Mouse (Mus musculus) megakaryocyte progenitor cell, adult 5-6 weeks (primary cell): Measurements from ENCODE around the gene Mosmo. TPM values are rescaled to one million over a fixed set of nuclear protein-coding genes. Genes with fewer than 3 reads are reported as not detected.
A peak's percentile ranks its signal among the peaks of the same experiment; 100 is the strongest.

ENCODE experiments used
- ATAC-seq: replicated peaks from 2 replicates; pipeline ENCODE4 v1.8.0; 2016; ENCODE audit warnings: mild to moderate bottlenecking, moderate TSS enrichment, inconsistent platforms; ENCODE audit not compliant: poor library complexity
- total RNA-seq, 2 experiments: library from RNA; stranded (forward) in 1 of 2; stranded (reverse) in 1 of 2; fragments of 157-497, 149-512 nt in 1 of 2; fragments of 200-1000 nt in 1 of 2; gene quantifications; 2 replicates each; pipeline versions ENCODE4 v1.2.3 to v1.2.4; 2015 to 2017

Mosmo gene
- 20.2 and 20.4 TPM in 2 replicates for total RNA-seq (2015)
- total RNA-seq (2017), result 16.8 and 17.2 TPM in 2 replicates

DNA sequence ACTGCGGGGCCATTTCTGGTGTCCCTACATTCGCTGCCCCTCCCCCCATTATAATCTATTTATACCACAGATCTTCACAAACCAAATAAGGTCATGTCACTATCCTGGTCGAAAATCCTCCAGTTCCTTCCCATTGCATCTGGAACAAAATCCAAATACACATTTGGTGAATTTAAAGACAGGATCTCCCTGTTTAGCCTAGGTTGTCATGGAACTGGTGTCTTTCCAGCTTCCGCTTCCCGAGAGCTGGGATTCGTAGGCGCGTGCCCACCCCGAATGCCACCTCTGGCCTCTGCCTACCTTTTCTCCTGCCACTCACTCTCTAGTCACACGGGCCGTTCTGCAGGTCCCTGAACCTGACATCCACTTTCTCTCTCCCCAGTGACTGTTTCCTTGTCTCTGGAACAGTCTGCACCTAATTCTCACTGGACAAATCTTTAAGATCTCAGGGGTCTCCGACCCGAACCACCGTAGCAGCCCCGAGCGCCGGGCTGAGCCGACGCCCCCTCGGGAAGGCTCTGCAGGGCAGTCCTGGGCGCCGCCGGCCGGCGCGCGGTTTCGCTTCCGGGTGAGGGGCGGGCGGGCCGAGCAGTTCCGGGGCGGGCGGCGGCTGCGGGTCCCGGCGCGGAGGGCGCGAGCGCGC, at the start of gene Mosmo:
Gene Mosmo (plus strand): TSS at position 618 of the 643 bp plus-strand sequence.
- ATAC-seq, result peak; percentile 56

DNA sequence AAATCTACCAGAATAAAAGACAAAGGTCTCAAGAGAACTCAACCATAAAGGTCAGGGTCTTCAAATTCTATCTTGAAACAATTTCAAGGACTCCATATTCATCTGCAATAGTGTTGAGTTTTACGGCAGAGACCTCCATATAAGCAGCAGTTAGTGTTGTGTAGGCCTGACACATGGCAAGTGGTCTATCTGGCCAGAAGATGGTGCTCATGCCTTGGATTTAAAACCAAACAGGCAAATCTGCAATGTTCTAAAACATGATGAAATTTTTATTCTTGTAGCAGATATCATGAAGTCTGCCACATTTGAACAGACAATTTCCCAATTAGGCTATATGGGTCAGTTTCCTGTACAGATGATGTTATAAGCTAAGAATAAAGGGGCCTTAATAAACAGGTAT, 44.9 kb upstream of the Mosmo start:
- ATAC-seq, result peak; percentile 38

DNA sequence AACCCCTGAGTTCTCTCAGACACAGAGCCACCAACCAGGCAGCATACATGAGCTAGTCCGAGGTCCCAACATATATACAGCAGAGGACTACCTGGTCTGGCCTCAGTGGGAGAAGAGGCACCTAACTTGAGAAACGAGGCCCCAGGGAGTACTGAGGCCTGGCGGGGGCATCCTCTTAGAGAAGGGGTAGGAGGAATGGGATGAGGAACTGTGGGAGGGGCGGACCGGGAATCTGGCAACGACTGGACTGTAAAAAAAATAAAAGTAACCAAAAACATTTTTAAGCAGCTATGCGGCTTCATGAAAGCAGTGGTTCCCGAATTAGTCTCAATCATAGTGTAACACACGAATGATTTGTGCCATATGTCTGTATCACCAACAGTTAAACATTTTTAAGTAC, 43.1 kb upstream of the Mosmo start:
- ATAC-seq, result no peak

DNA sequence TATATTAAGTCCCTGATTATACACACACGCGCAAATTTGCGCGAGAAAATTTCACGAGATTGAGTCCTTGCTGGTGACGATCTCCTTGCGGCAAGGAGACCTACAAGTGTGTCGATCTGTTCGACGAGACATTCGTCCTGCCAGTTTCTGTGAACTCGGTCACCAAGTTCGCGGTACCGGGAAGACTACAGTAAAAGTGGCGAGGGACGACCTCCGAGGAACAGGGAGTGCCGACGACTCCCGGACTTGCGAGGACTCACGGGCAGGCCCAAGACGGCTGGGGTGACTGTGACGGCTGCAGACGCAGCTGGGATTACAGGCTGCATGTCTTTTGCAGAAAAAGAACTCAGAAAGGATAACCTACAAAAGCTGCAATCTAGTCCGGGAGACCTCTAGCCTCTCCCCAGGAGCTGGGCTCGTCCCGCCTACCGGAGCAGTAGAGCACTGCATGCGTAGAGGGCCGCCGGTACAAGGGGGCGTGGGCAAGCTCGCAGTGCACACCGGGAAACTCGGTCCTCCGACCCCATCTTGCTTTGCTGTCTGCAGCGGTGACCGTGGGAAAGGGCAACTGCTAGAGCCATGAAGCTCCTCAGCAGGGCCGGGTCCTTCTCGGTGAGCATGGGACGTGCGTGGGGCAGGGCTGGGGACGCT, 42.6 kb upstream of the Mosmo start, which contains the start of gene Uqcrc2:
Gene Uqcrc2 (plus strand): TSS at position 466 of the 651 bp plus-strand sequence.
- ATAC-seq, result peak; percentile 93

DNA sequence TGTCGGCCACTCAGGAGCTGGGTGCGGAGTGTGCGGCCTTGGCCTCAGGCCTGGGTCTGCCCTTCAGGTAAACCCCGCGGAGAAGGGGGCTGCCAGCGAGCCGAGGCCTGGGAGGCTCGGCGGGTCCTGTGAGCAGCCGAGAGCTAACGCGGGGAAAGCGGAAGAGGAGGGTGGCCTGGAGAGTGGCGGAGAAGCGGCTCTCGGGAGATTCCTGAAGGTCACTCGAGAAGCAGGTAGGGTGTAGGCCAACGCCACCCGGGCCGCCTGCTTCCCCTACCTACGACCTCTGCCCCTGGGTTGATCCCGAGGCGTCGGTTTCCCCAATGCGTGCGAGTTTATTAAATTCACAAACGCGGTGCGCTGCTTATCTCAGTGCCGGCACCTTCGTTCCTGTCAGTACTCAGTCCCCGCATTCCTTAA, 42.0 kb upstream of the Mosmo start:
- ATAC-seq, result peak; percentile 61

DNA sequence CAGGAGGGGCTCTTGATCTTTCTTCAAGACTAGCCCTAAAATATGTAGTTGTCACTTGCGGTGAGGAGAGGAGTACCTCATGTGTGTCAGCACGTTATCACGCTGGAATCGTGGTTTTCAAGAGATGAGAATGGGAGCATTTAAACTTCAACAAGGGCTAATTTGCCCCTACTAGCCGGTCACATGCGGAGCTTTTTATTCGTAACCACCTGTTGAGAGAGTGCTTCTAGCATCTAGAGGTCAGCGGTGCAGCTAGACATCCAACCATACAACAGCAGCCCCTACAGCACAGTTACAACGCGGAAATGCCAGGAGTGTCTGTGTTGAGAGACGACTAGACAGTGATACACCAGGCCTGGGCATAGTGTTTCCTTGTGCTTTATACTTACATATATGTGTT, 41.6 kb upstream of the Mosmo start:
- peak; percentile 27 for ATAC-seq

DNA sequence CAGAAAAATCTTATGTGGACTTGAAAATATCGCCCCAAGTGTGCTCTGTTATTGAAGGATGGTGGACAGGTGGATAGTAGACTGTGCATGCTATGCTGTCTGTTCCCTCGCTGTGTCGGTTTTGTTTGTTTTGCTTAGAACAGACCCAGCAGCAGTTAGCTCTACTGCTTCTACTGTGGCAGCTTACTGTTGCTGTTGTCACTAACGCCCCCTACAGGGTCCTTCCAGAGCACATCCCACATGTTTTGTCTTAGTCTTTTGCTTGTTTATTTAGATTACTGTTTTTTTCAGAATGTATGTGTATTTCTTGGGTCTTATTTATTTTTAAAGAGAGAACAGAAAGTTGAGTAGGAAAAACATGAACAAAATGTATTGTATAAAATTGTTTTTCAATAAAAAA, 34.2 kb upstream of the Mosmo start:
- peak; percentile 63 for ATAC-seq

DNA sequence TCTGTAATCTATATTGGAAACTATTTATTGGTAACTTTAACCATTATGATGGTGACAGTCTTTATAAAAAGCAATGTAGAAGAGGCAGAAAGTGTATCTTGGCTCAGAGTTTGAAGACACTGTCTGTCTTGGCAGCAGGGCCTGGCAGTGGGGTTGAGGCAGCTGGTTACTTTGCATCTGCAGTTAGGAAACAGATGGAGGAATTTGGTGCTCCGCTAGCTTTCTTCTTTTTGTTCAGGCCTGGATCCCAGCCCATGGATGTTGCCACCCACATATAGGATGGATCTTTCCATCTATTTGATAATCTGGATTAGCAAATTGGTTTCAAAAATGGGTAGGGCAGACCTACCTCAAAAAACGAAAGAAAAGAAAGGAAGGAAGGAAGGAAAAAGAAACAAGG, 29.6 kb upstream of the Mosmo start:
- no peak for ATAC-seq

DNA sequence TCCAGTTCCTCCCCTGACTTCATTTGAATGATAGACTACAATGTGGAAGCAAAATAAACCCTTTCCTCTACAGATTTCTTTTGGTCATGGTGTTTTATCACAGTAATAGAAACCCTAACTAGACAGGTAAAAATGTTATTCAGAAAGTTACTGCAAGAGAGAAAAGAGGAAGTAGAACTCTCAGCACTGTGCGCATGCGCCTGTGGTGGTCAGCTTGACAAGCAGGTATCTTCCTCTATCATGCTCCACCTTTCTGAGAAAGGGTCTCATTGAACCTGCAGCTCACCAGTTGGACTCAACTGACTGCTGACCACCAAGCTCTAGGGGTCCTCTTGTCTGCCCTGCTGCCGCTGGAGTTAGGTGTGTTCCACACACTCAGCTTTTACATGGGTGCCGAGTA, 15.3 kb upstream of the Mosmo start:
- peak; percentile 27; the same call in 1 of the 2 replicates for ATAC-seq

DNA sequence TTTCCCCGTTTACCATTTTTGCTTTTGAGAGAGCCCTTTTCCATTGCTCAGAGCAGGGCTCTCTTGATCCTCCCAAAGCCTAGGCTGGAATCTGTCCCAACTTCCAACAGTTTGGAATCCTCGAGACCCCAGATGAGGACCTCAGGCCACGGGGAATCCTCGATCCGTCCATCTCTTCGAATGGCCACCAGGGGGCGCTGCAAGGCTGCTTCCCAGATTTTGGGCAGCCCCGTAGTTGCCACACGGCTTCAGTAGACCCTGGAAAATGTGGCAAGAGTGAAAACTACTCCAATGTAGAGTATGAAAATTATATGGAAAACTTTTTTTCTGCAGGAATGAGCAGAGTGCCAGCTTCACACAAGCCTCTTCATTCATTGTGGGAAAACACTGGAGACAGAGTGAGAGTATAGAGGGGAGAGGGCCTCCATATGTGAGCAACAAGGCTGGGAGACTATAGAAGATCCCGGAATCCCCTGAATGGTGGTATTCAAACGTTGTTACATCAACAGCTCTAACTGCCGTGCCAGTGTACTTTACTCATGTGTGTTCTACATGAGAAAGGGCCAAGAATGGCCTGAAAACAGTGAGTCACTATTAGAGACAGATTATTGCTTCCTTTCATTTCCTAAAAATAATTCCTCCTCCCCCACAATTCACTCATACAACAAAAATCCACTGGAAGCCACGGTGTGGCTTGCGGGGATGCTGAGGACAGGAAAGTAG, 7.1 kb upstream of the Mosmo start, which contains the start of gene Pdzd9:
Gene Pdzd9 (minus strand): TSS at position 191 of the 723 bp plus-strand sequence.
- ATAC-seq, result peak; percentile 84

DNA sequence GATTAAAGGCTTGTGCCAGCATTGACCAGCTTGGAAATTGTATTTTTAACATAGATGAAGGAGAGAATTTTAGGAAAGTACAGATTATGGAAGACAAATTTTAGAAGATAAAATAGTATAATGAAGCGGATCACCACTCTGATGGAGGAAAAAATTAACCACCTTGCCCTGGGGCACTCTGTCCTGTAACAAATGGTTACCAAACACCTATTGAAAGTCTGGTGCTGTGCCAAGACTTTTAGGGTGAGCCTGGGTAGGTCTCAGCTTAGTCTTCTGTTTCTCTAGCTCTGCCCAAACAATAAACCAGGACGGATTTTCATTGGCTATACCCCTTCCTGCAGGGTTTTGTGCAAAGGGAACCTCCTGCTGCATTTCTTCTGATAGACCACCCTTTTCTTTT, 6.1 kb upstream of the Mosmo start:
- no peak for ATAC-seq

DNA sequence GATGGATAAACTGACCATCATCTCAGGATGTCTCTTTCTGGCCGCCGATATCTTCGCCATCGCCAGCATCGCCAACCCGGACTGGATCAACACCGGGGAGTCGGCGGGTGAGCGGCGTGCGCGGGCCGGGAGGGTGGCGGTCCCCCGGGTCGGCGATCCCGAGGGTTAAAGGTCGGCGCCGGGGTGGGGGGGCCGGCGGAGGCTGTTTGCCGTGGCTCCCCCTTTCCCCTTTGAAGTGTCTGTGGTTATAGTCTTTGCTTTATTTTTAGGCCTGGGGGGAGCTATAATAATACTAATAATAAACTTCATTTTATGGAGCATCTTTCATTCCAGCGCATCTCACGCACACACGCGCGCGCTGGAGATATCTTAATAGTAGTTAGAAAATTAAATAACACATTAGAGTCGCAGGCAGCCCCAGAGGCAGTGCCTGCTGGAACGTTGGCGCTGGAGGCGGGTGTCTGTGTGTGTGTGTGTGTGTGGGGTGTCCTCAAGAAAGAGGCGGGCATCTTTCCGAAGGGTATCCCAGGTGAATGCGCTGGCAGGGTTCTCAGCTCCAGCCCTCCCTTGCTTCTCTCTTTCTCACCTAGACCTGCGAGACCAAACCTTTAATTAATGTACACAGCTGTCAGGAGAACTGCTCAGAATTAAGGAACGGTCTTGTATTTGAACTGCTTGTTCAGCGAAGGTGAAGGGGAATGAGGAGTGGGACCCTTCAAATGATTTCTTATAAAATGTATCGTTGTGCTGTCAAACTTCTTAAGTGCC, 530 bp downstream of the Mosmo start:
- no peak for ATAC-seq

DNA sequence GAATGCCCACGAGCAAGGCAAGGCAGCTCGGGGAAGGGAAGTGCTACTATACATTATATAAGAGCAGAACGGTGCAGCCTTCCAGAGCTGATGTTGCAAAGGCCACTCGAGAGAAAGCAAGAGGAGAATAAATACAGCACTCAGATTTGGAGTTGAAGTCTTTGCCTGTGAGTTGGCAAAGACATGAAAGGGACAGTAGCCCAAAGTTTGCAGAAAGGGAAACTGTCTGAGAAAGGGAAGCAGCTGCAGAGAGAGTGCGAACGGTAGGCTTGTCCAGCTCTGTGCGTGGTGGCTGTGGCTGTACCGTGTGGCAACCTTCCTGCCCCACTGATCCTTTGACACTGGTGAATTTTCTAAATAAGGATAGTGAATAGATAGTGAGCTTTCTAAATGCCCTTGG, 1.6 kb downstream of the Mosmo start:
- peak; percentile 56 for ATAC-seq

DNA sequence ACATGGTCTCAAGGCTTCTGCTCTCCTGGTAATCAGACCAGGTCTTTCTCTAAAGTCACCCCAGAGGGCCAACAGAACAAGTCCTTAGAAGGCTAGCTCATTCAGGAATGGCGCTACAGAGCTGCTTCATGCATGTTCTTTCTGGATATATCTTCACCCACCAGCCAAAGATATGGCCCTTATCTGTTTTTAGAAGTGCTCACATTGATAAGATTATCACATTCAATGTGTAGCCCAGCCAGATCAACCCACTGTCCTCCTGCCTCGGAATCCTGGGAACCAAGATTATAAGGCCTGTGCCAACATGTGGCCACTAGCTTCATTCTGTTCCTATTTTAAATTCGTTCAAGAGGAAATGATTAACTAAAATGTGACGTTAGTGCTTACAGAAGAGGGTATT, 4.6 kb downstream of the Mosmo start:
- ATAC-seq, result no peak

DNA sequence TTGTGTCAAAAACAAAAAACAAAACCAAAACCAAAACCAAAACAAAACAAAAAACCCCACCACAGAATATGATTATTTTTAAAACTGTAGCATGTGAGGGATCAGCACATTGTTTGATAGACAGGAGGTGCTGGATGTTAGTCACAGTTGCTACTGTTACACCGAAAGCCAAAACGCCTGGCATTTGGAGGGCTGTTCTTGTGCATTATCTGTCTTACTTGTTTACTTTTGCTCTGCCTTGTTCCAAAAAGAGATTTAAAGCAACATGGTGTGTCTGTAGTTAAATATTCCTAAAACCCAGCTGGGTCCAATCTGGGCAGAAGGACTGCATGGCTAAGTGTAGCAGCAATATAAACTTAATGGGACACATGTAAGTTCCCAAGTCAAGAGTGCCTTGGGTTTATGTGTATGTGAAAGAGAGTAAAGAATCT, 7.3 kb downstream of the Mosmo start:
- no peak for ATAC-seq

DNA sequence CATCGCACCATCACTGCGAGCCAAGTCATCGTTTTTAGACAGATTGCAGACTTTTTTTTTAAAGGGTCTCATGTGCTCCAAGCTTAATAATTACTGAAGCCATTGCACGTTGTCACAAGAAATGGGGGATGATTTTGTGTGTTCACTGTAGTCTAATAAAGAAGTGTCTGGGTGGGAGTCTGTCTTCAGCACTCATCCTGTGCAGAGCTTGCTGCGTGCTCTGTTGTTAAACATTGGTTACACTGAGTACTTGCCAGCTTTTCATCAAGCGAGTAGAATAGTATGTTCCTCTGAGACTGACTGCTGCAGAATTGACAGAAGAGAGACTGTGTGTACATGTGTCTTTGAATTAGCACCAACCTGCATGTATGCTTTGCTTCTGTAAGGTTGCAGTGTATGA, 7.8 kb downstream of the Mosmo start:
- no peak for ATAC-seq

DNA sequence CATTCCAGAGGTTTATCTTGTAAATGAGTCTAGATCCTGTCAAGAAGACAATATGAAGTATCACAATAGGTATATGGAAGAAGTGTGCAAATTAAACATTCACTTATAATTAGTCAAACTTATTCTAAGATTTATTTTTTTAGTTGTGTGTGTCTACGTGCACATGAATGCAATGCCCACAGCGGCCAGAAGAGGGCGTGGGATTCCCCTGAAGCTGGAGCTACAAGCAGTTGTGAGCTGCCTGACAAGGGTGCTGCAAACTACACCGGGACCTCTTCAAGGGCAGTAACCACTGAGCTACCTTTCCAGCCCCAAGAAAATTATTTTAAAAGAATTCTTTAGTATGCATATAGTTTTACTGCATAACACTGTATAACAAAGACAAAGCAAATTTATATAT, 13.2 kb downstream of the Mosmo start:
- ATAC-seq, result peak; percentile 68

DNA sequence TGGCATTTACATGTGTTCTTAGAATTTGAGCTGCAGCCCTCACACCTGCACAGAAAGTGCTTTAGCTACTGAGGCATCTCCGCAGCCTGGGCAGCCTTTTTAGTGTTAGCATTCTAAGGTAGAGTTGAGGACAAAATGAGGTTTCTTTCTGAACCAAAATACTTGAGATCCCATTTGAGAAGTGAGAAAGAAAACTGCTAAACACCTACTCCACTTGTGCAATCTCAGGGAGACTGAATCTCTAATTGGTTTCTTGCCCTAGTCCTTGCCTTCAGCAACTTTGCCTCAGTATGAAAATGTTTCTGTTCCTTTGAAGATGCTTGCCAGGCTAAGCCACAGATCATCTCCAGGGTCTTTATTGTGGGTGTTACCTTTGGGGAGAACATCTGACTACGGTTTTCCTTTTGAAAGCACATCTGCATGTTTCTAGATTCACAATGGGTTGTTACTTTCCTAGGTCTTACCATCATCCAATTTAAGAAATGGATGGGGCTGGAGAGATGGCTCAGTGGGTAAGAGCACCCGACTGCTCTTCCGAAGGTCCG, 16.5 kb downstream of the Mosmo start:
- no peak for ATAC-seq

DNA sequence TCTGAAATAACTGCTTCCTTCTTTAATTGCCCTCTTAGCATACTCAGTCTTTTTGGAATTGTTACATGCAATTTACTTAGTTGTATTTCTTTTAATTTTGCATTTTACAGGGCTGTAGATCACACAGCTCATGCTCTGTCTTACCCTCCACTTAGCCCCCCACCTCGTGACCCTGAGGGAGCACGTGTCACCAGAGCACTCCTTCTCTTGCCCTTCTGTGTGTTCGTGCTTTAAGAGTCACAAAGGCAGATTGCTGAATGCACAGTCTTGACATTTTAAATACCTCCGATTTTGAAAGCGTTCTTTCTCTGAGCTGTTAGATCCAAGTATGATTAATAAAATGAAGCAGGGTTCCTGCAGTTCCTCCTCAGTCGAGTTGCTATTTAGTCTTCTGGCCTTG, 17.8 kb downstream of the Mosmo start:
- ATAC-seq, result no peak

DNA sequence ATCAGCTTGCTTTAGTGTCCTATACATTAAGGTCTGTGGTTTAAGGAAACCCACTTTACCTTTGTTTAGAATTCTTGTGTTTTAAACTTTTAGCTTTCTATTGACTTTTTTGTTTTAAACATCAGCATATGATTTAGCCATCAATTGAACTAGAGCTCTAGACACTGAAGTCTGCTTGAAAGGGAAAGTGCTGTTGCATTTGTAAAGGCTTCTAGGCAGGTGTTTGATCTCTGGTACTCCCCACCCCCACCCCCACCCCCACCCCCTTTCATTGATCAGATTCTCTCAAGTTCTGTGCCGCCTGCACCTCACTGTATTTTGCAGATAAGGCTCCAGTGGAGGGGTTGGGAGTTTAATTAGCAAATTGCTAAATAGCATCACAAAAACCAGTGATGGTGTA, 18.2 kb downstream of the Mosmo start:
- no peak for ATAC-seq

DNA sequence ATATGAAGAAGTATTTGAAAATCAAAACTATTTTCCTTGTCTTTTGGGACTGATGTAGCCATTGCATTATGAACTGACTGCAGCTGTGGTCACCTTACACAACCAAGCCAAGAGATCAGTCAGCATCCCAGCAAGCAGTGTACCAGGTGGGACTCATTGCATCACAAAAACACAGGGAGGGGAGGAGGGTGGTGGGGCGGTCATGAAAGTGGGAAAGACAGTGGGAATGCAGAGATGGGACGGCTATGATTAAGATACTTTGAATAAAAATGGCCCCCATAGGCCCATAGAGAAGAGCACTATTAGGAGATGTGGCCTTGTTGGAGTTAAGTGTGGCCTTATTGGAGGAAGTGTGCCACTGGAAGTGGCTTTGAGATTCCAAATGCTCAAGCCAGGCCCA, 18.9 kb downstream of the Mosmo start:
- ATAC-seq, result no peak
